Mouse (Mus musculus) CH12.LX (cell line): Measurements from ENCODE around the gene Klf3. TPM values are rescaled to one million over a fixed set of nuclear protein-coding genes. Genes with fewer than 3 reads are reported as not detected.

ENCODE experiments used
- DNase-seq: peaks from one replicate; pipeline ENCODE4 v3.0.0-alpha.2; 2013; ENCODE audit errors: extremely low read depth
- H3K27ac ChIP-seq: 2 replicates; pipeline ENCODE4 v1.5.1; 2012; ENCODE audit warnings: low read depth, mild to moderate bottlenecking, control low read depth, moderate library complexity; ENCODE audit not compliant: insufficient read depth
- H3K27me3 ChIP-seq: replicated peaks from 2 replicates; pipeline ENCODE3; 2012; ENCODE audit warnings: inconsistent platforms
- H3K36me3 ChIP-seq, 2 experiments: replicated peaks in 1 of 2; 2 replicates each; pipeline versions ENCODE3 to v1.6.1; 2012; ENCODE audit warnings: inconsistent platforms in 1 of 2, low read length in 1 of 2, mild to moderate bottlenecking in 1 of 2, mixed read lengths in 1 of 2, moderate library complexity in 1 of 2; ENCODE audit not compliant: control insufficient read depth in 1 of 2, insufficient read depth in 1 of 2
- H3K4me1 ChIP-seq, 2 experiments: 2 replicates each; pipeline ENCODE4 v1.6.1; 2012; ENCODE audit warnings: inconsistent platforms in 1 of 2, moderate library complexity in 1 of 2; ENCODE audit not compliant: insufficient read depth in 2 of 2, control insufficient read depth in 1 of 2
- H3K4me2 ChIP-seq: 2 replicates; pipeline ENCODE4 v1.6.1; 2012; ENCODE audit warnings: low read depth, mild to moderate bottlenecking, control low read depth; ENCODE audit not compliant: poor library complexity, insufficient read depth, severe bottlenecking
- H3K4me3 ChIP-seq, 3 experiments: fragments of 150-350 bp in 1 of 3; sonication (generic) in 1 of 3; replicated peaks in 1 of 3; 2 replicates each; pipeline versions ENCODE3 to v1.5.1; 2011 to 2012; ENCODE audit warnings: low read depth in 2 of 3, low read length in 2 of 3, mild to moderate bottlenecking in 2 of 3, moderate library complexity in 2 of 3, control low read depth in 1 of 3, improper control_type of control experiment in 1 of 3, inconsistent platforms in 1 of 3, mixed read lengths in 1 of 3; ENCODE audit not compliant: poor library complexity in 1 of 3
- H3K79me2 ChIP-seq: replicated peaks from 2 replicates; pipeline ENCODE4 v1.6.1; 2012; ENCODE audit warnings: mild to moderate bottlenecking, moderate library complexity; ENCODE audit not compliant: control insufficient read depth, poor library complexity, insufficient read depth, severe bottlenecking; ENCODE audit errors: extremely low read depth
- H3K9ac ChIP-seq: 2 replicates; pipeline ENCODE4 v1.6.1; 2012; ENCODE audit warnings: low read depth, mild to moderate bottlenecking, control low read depth, moderate library complexity; ENCODE audit not compliant: insufficient read depth
- H3K9me3 ChIP-seq: replicated peaks from 2 replicates; pipeline ENCODE3; 2012; ENCODE audit warnings: low read length, inconsistent platforms, mixed read lengths
- CHD2 ChIP-seq: IDR thresholded peaks from 2 replicates; pipeline ENCODE4 v1.6.1; 2011; ENCODE audit warnings: low read length, improper control_type of control experiment
- CTCF ChIP-seq, 2 experiments: IDR thresholded peaks in 1 of 2; conservative IDR thresholded peaks in 1 of 2; 2 replicates each; pipeline ENCODE4 v1.5.1; 2011 to 2012; ENCODE audit warnings: low read depth in 2 of 2, low read length in 2 of 2, improper control_type of control experiment in 1 of 2, inconsistent platforms in 1 of 2, mild to moderate bottlenecking in 1 of 2, moderate library complexity in 1 of 2
- E2F4 ChIP-seq: IDR thresholded peaks from 2 replicates; pipeline ENCODE4 v1.6.1; 2011; ENCODE audit warnings: low read depth, low read length, improper control_type of control experiment; ENCODE audit not compliant: insufficient replicate concordance
- EP300 ChIP-seq: IDR thresholded peaks from 2 replicates; pipeline ENCODE4 v1.6.1; 2011; ENCODE audit warnings: low read length, improper control_type of control experiment
- ETS1 ChIP-seq: conservative IDR thresholded peaks from 2 replicates; pipeline ENCODE4 v1.6.1; 2012; ENCODE audit warnings: low read depth, mild to moderate bottlenecking, inconsistent platforms, low read length, improper control_type of control experiment, moderate library complexity
- GABPA ChIP-seq: IDR thresholded peaks from 2 replicates; pipeline ENCODE4 v1.6.1; 2012; ENCODE audit warnings: low read depth, low read length, improper control_type of control experiment, inconsistent platforms; ENCODE audit not compliant: insufficient replicate concordance
- JUND ChIP-seq: conservative IDR thresholded peaks from 2 replicates; pipeline ENCODE4 v1.6.1; 2011; ENCODE audit warnings: low read depth, low read length, improper control_type of control experiment
- KAT2A ChIP-seq: IDR thresholded peaks from 2 replicates; pipeline ENCODE4 v1.6.1; 2012; ENCODE audit warnings: low read length, improper control_type of control experiment, inconsistent platforms; ENCODE audit not compliant: insufficient replicate concordance
- MAFK ChIP-seq: IDR thresholded peaks from 2 replicates; pipeline ENCODE4 v1.6.1; 2011; ENCODE audit warnings: low read length, improper control_type of control experiment; ENCODE audit not compliant: insufficient replicate concordance
- MAX ChIP-seq: IDR thresholded peaks from 2 replicates; pipeline ENCODE4 v1.6.1; 2011; ENCODE audit warnings: low read length, improper control_type of control experiment
- MYC ChIP-seq: IDR thresholded peaks from 2 replicates; pipeline ENCODE4 v1.6.1; 2011; ENCODE audit warnings: low read depth, mild to moderate bottlenecking, improper control_type of control experiment, low read length
- NELFE ChIP-seq: IDR thresholded peaks from 2 replicates; pipeline ENCODE4 v1.6.1; 2011; ENCODE audit warnings: low read depth, low read length, improper control_type of control experiment
- NRF1 ChIP-seq: IDR thresholded peaks from 2 replicates; pipeline ENCODE4 v1.6.1; 2014; ENCODE audit warnings: low read depth, mild to moderate bottlenecking, inconsistent platforms, low read length, improper control_type of control experiment, moderate library complexity
- PAX5 ChIP-seq: IDR thresholded peaks from 2 replicates; pipeline ENCODE4 v1.6.1; 2012; ENCODE audit warnings: low read length, inconsistent platforms, mixed read lengths
- POLR2A ChIP-seq: IDR thresholded peaks from 2 replicates; pipeline ENCODE4 v1.6.1; 2011; ENCODE audit warnings: low read depth, mild to moderate bottlenecking, improper control_type of control experiment, low read length
- POLR2AphosphoS2 ChIP-seq: IDR thresholded peaks from 2 replicates; pipeline ENCODE4 v1.6.1; 2011; ENCODE audit warnings: low read depth, low read length, improper control_type of control experiment
- RAD21 ChIP-seq: IDR thresholded peaks from 2 replicates; pipeline ENCODE4 v1.6.1; 2011; ENCODE audit warnings: low read depth, mild to moderate bottlenecking, low read length, improper control_type of control experiment, moderate library complexity
- SIN3A ChIP-seq: IDR thresholded peaks from 2 replicates; pipeline ENCODE4 v1.6.1; 2012; ENCODE audit warnings: low read length, improper control_type of control experiment, inconsistent platforms
- TCF12 ChIP-seq: IDR thresholded peaks from 2 replicates; pipeline ENCODE4 v1.6.1; 2014; ENCODE audit warnings: low read depth, mild to moderate bottlenecking, inconsistent platforms, low read length, improper control_type of control experiment
- UBTF ChIP-seq: IDR thresholded peaks from 2 replicates; pipeline ENCODE4 v1.6.1; 2012; ENCODE audit warnings: low read depth, mild to moderate bottlenecking, inconsistent platforms, low read length, improper control_type of control experiment, moderate library complexity
- USF2 ChIP-seq: conservative IDR thresholded peaks from 2 replicates; pipeline ENCODE4 v1.6.1; 2011; ENCODE audit warnings: low read depth, low read length, improper control_type of control experiment
- ZKSCAN1 ChIP-seq: IDR thresholded peaks from 2 replicates; pipeline ENCODE4 v1.6.1; 2012; ENCODE audit warnings: low read depth, inconsistent platforms, low read length, improper control_type of control experiment, borderline replicate concordance
- ZMIZ1 ChIP-seq: IDR thresholded peaks from 2 replicates; pipeline ENCODE4 v1.6.1; 2012; ENCODE audit warnings: low read depth, mild to moderate bottlenecking, inconsistent platforms, low read length, improper control_type of control experiment
- ZNF384 ChIP-seq: IDR thresholded peaks from 2 replicates; pipeline ENCODE4 v1.6.1; 2012; ENCODE audit warnings: low read depth, low read length, improper control_type of control experiment, inconsistent platforms
- dilution Hi-C: fragments of 300-500 bp; cut with MboI; formaldehyde crosslinking; loops from 2 replicates; pipeline ENCODE4 v1.14.3; 2020; ENCODE audit warnings: low sequenced_read_pairs; ENCODE audit not compliant: extremely low pct_unique_long_range_greater_than_20kb, extremely low pct_ligation_motif_present
- in situ Hi-C: fragments of 300-500 bp; cut with MboI; formaldehyde crosslinking; loops from 3 replicates; pipeline ENCODE4 v1.14.3; 2019; ENCODE audit warnings: low sequenced_read_pairs, low pct_ligation_motif_present, low pct_unique_long_range_greater_than_20kb, mixed read lengths
- polyA plus RNA-seq: library from polyadenylated mRNA; unstranded; fragments of >175 nt; gene quantifications from 2 replicates; pipeline ENCODE4 v1.2.1, GENCODE M21; 2012; ENCODE audit warnings: low read depth; ENCODE audit not compliant: insufficient read length
- total RNA-seq, 2 experiments: library from RNA; depleted of rRNA; stranded (reverse); fragments of 300-350 nt in 1 of 2; fragments of >200 nt in 1 of 2; gene quantifications; 2 replicates each; pipeline ENCODE4 v1.2.3; 2012 to 2014

Klf3 gene
- total and polyA plus RNA-seq, 3 experiments = 0.40 to 4.4 (median 0.64) TPM

GRCm38 (mm10) chr5:64864699-64865108, 61.5 kb downstream of the Klf3 start:
- H3K9me3 ChIP-seq = peaks cover 4% of the 10 kb centered on the region
- TF ChIP-seq POLR2A (no peak), MAX (no peak), NELFE (no peak), USF2 (no peak), UBTF (no peak), RAD21 (no peak), CTCF (conservative IDR thresholded peaks at IDR 0.05 in 1 of 2, IDR thresholded peaks at IDR 0.05 in 1 of 2; ENCODE audit: low read depth in 2 of 2, low read length in 2 of 2) (no peak), ZKSCAN1 (no peak), E2F4 (no peak), MYC (no peak), GABPA (no peak), ETS1 (no peak), POLR2AphosphoS2 (no peak), SIN3A (no peak), EP300 (no peak), TCF12 (no peak), PAX5 (no peak)
- TF ChIP-seq, all 38 proteins: peak for 0
- H3K9ac ChIP-seq = no peak overlapping the region
- in situ Hi-C loops (loop anchor here (5.0 to 10.0 kb wide), 2 partner anchors 42 to 370 kb away; no protein-coding TSS in a partner anchor), dilution Hi-C loops (no loop called here)
- DNase-seq = no peak
- peaks cover 0 to 18% of the 10 kb centered on the region in 2 experiments; a peak in 2 of 4 replicates for H3K4me1 ChIP-seq
- no peaks in the 10 kb centered on the region for H3K79me2 ChIP-seq
- H3K4me2 ChIP-seq = no peak overlapping the region
- no peak overlapping the region for H3K4me3 ChIP-seq
- H3K27ac ChIP-seq = no peak overlapping the region
- no peaks in the 10 kb centered on the region for H3K36me3 ChIP-seq
- no peaks in the 10 kb centered on the region for H3K27me3 ChIP-seq

GRCm38 (mm10) chr5:64865219-64865964, 62.2 kb downstream of the Klf3 start:
- Histone ChIP-seq H3K4me2 (no peak overlapping the region), H3K27me3 (no peaks in the 10 kb centered on the region), H3K4me1 (peaks cover 0 to 18% of the 10 kb centered on the region in 2 experiments; a peak in 2 of 4 replicates), H3K79me2 (no peaks in the 10 kb centered on the region), H3K9me3 (peaks cover 4% of the 10 kb centered on the region), H3K27ac (no peak overlapping the region), H3K9ac (no peak overlapping the region), H3K4me3 (no peak overlapping the region), H3K36me3 (no peaks in the 10 kb centered on the region)
- dilution Hi-C loops (no loop called here), in situ Hi-C loops (loop anchor here (5.0 to 10.0 kb wide), 2 partner anchors 43 to 369 kb away; no protein-coding TSS in a partner anchor)
- TF ChIP-seq ZNF384 (no peak), USF2 (no peak), MAFK (no peak), JUND (no peak), CHD2 (no peak), NRF1 (no peak), ZMIZ1 (no peak), KAT2A (no peak)
- no peak for DNase-seq
